Mouse (Mus musculus) myocyte (in vitro differentiated cells): ENCODE results near the gene Dus4l.

Experiments used
- POLR2A ChIP-seq: IDR thresholded peaks from one replicate; pipeline ENCODE4 v1.6.1; 2011; ENCODE audit warnings: low read depth, mild to moderate bottlenecking, control low read depth, moderate library complexity; ENCODE audit not compliant: insufficient read length
- SRF ChIP-seq: IDR thresholded peaks from one replicate; pipeline ENCODE4 v1.6.1; 2011; ENCODE audit warnings: low read depth; ENCODE audit not compliant: control insufficient read depth, insufficient read length

- TF ChIP-seq POLR2A (peak; percentile 87), SRF (no peak)
Measured at GRCm38 (mm10) chr12:31634343-31635239, 20.0 kb downstream of the Dus4l start, which contains the start of gene Bcap29.
